Mouse (Mus musculus) liver, embryonic 13.5 days (tissue): ENCODE measurements around the gene Uhrf2. TPM values are rescaled to one million over a fixed set of nuclear protein-coding genes. Genes with fewer than 3 reads are reported as not detected.

Experiments used
- ATAC-seq: fragments of 200-750 bp; cut with Nextera tagmentation; 2 replicates; pipeline ENCODE4 v1.8.0; 2017; ENCODE audit warnings: low read depth, mild to moderate bottlenecking, moderate number of reproducible peaks, moderate library complexity
- DNase-seq: peaks from one replicate; pipeline ENCODE4 v3.0.0; 2022
- H3K27ac ChIP-seq: fragments of 300-500 bp; sonication (generic); 2 replicates; pipeline ENCODE4 v1.5.1; 2015; ENCODE audit warnings: moderate library complexity, mild to moderate bottlenecking, inconsistent platforms
- H3K27me3 ChIP-seq: fragments of 300-500 bp; sonication (generic); 2 replicates; pipeline ENCODE4 v1.6.1; 2015; ENCODE audit warnings: mild to moderate bottlenecking, inconsistent platforms
- H3K36me3 ChIP-seq: fragments of 300-500 bp; sonication (generic); 2 replicates; pipeline ENCODE4 v1.6.1; 2015; ENCODE audit warnings: mild to moderate bottlenecking, inconsistent platforms
- H3K4me1 ChIP-seq: fragments of 300-500 bp; sonication (generic); replicated peaks from 2 replicates; pipeline ENCODE4 v1.6.1; 2015; ENCODE audit warnings: inconsistent platforms
- H3K4me2 ChIP-seq: fragments of 300-500 bp; sonication (generic); 2 replicates; pipeline ENCODE4 v1.6.1; 2015; ENCODE audit warnings: inconsistent platforms, mild to moderate bottlenecking, moderate library complexity
- H3K4me3 ChIP-seq: fragments of 300-500 bp; sonication (generic); replicated peaks from 2 replicates; pipeline ENCODE4 v1.5.1; 2015; ENCODE audit warnings: mild to moderate bottlenecking, inconsistent platforms
- H3K9ac ChIP-seq: fragments of 300-500 bp; sonication (generic); 2 replicates; pipeline ENCODE4 v1.6.1; 2015; ENCODE audit warnings: mild to moderate bottlenecking, inconsistent platforms
- H3K9me3 ChIP-seq: fragments of 300-500 bp; sonication (generic); replicated peaks from 2 replicates; pipeline ENCODE4 v1.6.1; 2016; ENCODE audit warnings: inconsistent platforms
- WGBS: fragments of 180-500 bp; shearing (Covaris S2); methylation state at CpG from one replicate; pipeline ENCODE4 v1.1.7; 2015; ENCODE audit not compliant: insufficient replicate concordance; 5-methylcytosine and 5-hydroxymethylcytosine counted together
- polyA plus RNA-seq: library from polyadenylated mRNA; unstranded; fragments of >200 nt; fragmentation: Nextera tagmentation; extraction: Ambion mirVana; gene quantifications from 2 replicates; pipeline ENCODE4 v1.2.1, GENCODE M21; 2015

Uhrf2 gene
- polyA plus RNA-seq, 1 experiment from 2014 or later = 31.3 TPM

DNA sequence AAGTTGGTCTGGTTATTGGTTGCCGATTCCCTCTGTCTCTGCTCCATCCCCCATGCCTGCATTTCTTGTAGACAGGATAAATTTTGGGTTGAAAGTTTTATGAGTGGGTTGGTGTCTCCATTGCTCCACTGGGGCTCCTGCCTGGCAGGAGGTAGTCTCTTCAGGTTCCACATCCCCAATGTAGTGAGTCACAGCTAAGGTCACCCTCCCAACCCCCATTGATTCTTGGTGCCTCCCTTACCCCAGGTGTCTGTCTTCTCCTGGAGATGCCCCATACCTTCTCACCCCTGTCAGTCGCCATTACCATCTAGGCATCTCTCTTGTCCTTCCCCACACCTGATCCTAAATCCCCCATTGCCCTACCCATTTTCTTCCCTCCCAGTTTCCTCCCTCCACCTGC lies 23.9 kb downstream of the Uhrf2 start:
- H3K36me3 ChIP-seq = 0 out of 2 replicates have a peak, but pooled peaks cover 2% of the 10 kb centered on the region
- no peak overlapping the region for H3K4me2 ChIP-seq
- no peak for ATAC-seq
- no peak overlapping the region for H3K27ac ChIP-seq
- H3K4me1 ChIP-seq = peaks cover 43% of the 10 kb centered on the region
- no peak for DNase-seq
- no peaks in the 10 kb centered on the region for H3K27me3 ChIP-seq
- no peak overlapping the region for H3K4me3 ChIP-seq
- 79% methylated on average over 2 of the region's 2 CpGs for WGBS
- H3K9ac ChIP-seq = no peak overlapping the region
- H3K9me3 ChIP-seq = no peaks in the 10 kb centered on the region

DNA sequence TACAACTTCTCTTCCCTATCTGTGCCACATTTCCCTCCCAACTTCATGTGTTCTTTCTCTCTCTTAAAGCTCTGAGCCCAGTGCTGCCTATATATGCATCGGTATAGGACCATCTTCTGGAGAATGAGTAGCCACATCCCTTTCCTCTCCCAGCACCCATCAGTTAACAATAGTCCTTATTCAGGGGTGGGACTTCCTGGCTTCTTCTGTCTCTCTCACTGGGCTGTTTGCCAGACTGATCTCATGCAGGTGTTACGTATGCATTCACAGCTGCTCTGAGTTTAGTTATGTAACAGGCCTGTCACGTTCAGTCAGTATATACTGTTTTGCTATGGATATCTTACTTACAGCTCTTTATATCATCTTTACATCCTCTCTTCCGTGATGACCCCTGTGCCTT lies 35.5 kb downstream of the Uhrf2 start:
- no peak for DNase-seq
- H3K36me3 ChIP-seq = peaks cover 8% of the 10 kb centered on the region
- H3K4me1 ChIP-seq = peaks cover 6% of the 10 kb centered on the region; the same call in 1 of the 2 replicates
- ATAC-seq = no peak
- H3K4me3 ChIP-seq = no peak overlapping the region
- WGBS = 67% methylated on average over 4 of the region's 4 CpGs
- H3K9me3 ChIP-seq = no peaks in the 10 kb centered on the region
- H3K27ac ChIP-seq = no peak overlapping the region
- H3K27me3 ChIP-seq = no peaks in the 10 kb centered on the region
- H3K9ac ChIP-seq = no peak overlapping the region
- H3K4me2 ChIP-seq = no peak overlapping the region

DNA sequence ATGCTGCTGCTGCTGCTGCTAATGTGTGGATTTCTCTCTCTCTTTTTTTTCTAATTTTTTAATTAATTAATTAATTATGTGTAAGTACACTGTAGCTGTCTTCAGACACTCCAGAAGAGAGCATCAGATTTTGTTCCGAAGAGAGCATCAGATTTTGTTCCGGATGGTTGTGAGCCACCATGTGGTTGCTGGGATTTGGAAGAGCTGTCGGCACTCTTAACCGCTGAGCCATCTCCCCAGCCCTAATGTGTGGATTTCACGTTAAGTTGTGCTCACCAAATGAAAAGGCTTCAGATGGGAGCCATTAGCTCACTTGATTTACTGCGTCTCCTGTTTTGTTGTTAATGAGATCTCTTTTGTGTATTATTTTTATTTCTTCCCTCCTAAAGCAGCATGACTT lies 59.9 kb downstream of the Uhrf2 start:
- DNase-seq (no peak), ATAC-seq (no peak)
- Histone ChIP-seq H3K9ac (no peak overlapping the region), H3K4me1 (no peaks in the 10 kb centered on the region), H3K4me3 (no peak overlapping the region), H3K27ac (no peak overlapping the region), H3K36me3 (peaks cover 85% of the 10 kb centered on the region), H3K4me2 (no peak overlapping the region), H3K27me3 (no peaks in the 10 kb centered on the region), H3K9me3 (no peaks in the 10 kb centered on the region)
- 86% methylated on average over 6 of the region's 6 CpGs for WGBS

DNA sequence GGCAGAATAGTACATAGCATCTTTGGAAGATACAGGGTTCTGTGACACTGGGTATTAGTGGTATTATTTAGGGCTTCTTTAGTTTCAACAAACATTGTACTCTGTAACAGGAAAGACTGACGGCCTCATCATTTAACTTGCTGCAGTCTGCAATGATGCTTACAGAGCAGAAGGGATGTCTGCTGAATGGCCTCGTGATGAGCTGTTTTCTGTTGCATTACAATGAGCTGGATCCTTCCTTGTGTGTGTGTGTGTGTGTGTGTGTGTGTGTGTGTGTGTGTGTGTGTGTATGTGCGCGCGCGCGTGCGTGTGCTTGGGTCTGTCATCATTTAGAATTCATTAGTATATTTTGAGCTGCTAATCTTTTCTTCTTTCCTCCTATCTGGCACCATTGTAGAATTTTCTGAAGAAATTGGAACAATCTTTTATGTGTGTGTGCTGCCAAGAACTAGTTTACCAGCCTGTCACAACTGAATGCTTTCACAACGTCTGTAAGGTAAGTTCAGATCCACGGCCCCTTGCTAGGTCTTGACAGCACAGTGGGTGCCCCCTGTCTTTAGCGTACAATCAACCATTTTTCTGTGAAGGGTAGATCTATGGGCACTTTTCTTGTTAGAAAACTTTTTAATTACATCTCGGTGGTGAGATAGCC lies 61.5 kb downstream of the Uhrf2 start:
- no peaks in the 10 kb centered on the region for H3K27me3 ChIP-seq
- H3K4me2 ChIP-seq = no peak overlapping the region
- no peak overlapping the region for H3K9ac ChIP-seq
- no peaks in the 10 kb centered on the region for H3K9me3 ChIP-seq
- 90% methylated on average over 12 of the region's 12 CpGs for WGBS
- no peak for DNase-seq
- no peaks in the 10 kb centered on the region for H3K4me1 ChIP-seq
- no peak for ATAC-seq
- no peak overlapping the region for H3K27ac ChIP-seq
- H3K4me3 ChIP-seq = no peak overlapping the region
- H3K36me3 ChIP-seq = peaks cover 87% of the 10 kb centered on the region

DNA sequence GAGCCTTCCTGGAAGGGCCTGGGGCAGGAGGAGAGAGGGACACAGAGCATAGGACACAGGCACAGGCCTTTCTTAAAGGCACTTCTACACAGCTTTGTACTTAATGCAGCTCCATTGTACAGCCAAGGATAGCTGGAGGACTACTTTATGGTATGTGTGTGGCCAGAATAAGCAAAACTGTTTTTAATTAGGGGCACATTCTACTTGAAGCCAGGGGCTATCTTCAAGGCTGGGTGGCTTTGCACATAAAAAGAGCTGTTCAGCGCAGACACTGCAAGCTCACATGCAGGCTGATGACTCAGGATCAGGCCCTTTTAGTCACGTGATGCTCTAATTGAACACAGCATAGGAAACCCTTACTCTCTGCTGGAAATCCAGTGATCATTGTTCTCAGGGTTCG lies 65.9 kb downstream of the Uhrf2 start:
- no peak for DNase-seq
- Histone ChIP-seq H3K4me2 (no peak overlapping the region), H3K4me1 (no peaks in the 10 kb centered on the region), H3K4me3 (no peak overlapping the region), H3K27me3 (no peaks in the 10 kb centered on the region), H3K9me3 (peaks cover 7% of the 10 kb centered on the region; the same call in 1 of the 2 replicates), H3K27ac (no peak overlapping the region), H3K9ac (no peak overlapping the region), H3K36me3 (peaks cover 93% of the 10 kb centered on the region)
- WGBS = 81% methylated on average over 3 of the region's 3 CpGs
- ATAC-seq = no peak

DNA sequence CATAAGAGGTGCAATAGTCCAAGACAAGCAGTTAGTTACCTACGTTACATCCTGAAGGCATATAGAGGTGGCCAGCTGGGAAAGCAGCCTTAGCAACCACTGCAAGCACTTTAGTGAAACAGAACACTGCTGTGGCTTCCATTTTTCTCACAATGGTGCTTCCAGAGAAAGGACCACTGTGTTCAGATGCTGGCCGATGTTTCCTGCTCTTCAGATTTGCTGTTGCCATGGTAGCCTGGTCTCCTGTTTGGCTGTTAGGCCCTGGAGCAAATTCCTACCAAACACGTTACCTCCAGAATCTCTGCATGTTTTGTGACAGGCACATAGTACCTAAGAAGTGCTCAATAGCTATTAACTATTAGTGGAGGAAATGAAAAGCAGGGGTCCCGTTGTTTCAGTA lies 66.7 kb downstream of the Uhrf2 start:
- no peaks in the 10 kb centered on the region for H3K4me1 ChIP-seq
- no peak overlapping the region for H3K9ac ChIP-seq
- no peaks in the 10 kb centered on the region for H3K27me3 ChIP-seq
- H3K9me3 ChIP-seq = peaks cover 7% of the 10 kb centered on the region; the same call in 1 of the 2 replicates
- H3K27ac ChIP-seq = no peak overlapping the region
- H3K36me3 ChIP-seq = peaks cover 84% of the 10 kb centered on the region
- no peak overlapping the region for H3K4me2 ChIP-seq
- no peak for ATAC-seq
- no peak for DNase-seq
- WGBS = 85% methylated on average over 4 of the region's 4 CpGs
- H3K4me3 ChIP-seq = no peak overlapping the region

DNA sequence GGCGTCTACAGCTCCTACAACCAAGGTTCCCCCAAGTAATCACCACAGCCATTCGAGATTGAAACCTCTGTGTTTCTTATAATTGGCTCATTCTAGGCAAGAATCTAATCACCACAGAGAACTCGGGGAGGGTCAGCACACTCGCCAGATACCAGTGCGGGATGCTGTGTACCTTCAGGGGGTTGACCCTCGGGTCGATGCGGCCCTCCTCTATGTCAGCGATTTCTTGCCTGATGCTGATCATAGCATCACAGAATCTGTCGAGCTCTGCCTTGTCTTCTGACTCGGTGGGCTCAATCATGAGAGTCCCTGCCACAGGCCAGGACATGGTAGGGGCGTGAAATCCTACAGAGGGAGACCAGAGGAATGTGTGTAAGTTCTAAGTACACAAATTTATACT lies 70.3 kb downstream of the Uhrf2 start:
- Histone ChIP-seq H3K4me3 (no peak overlapping the region), H3K27me3 (no peaks in the 10 kb centered on the region), H3K4me2 (no peak overlapping the region), H3K36me3 (peaks cover 52% of the 10 kb centered on the region), H3K9me3 (peaks cover 7% of the 10 kb centered on the region; the same call in 1 of the 2 replicates), H3K9ac (no peak overlapping the region), H3K27ac (no peak overlapping the region), H3K4me1 (no peaks in the 10 kb centered on the region)
- no peak for DNase-seq
- no peak for ATAC-seq
- 81% methylated on average over 12 of the region's 12 CpGs for WGBS

DNA sequence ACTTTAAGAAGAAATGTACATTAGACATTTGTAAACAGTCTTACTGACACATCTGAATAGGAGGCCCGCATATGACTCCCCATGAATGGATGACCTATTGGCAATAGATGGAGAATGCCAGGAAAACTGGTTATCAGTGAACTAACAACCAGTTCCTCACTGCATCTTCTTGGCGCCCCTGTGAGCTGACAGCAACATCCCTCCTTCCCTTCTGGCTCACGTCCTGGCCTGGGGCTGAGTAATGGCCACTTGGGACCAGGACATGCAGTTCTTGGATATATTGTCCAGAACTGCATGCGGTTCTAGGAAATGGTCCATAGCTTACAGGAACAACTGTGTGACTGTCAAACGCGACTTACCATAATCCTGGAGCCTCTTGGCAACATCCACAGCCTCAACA lies 72.3 kb downstream of the Uhrf2 start:
- 0 out of 2 replicates have a peak, but pooled peaks cover 5% of the 10 kb centered on the region for H3K4me1 ChIP-seq
- peaks cover 32% of the 10 kb centered on the region for H3K36me3 ChIP-seq
- 71% methylated on average over 6 of the region's 6 CpGs for WGBS
- no peaks in the 10 kb centered on the region for H3K27me3 ChIP-seq
- no peak overlapping the region for H3K4me3 ChIP-seq
- H3K9me3 ChIP-seq = peaks cover 7% of the 10 kb centered on the region; the same call in 1 of the 2 replicates
- H3K27ac ChIP-seq = no peak overlapping the region
- no peak overlapping the region for H3K9ac ChIP-seq
- H3K4me2 ChIP-seq = no peak overlapping the region
- DNase-seq = no peak
- ATAC-seq = no peak

DNA sequence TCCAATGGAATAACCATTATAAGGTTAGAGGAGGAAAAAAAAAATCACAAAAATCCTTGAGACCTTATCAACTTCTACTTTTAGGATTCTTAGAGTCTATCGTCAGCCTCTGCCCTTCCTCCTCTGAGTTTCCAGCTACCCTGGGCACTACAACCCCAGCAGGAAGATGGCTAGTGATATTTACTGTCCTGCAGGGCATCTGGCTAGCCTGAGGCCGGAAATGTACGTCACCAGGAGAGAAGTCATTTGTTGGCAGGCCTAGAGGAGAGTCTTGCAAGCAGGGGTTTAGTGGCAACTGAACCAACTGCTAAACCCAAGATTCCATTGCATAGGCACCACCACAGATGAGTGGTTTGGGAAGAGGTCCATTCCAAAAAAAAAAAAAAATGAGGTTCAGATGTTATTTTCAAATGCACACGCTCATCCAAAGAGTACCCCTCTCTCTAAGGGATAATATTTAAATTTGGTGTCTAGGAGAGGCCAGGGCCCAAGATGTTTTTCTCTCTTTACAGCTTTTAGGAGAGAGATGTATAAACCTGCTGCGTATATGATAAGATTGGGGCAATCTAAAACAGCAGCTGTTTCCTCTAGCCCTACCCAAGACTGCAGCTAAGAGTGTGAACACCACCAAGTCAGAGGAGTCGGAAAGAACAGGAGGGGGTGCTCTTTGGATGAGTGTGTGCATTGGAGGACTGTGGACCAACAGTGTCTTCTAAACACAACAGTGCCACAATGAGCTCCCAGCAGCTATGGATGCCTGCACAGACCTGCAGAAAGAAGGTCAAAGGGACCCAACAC lies 74.9 kb downstream of the Uhrf2 start:
- DNase-seq = no peak
- Histone ChIP-seq H3K4me1 (0 out of 2 replicates have a peak, but pooled peaks cover 5% of the 10 kb centered on the region), H3K4me3 (no peak overlapping the region), H3K9me3 (no peaks in the 10 kb centered on the region), H3K36me3 (peaks cover 5% of the 10 kb centered on the region), H3K27ac (no peak overlapping the region), H3K9ac (no peak overlapping the region), H3K4me2 (no peak overlapping the region), H3K27me3 (no peaks in the 10 kb centered on the region)
- ATAC-seq = no peak
- 49% methylated on average over 6 of the region's 6 CpGs for WGBS

DNA sequence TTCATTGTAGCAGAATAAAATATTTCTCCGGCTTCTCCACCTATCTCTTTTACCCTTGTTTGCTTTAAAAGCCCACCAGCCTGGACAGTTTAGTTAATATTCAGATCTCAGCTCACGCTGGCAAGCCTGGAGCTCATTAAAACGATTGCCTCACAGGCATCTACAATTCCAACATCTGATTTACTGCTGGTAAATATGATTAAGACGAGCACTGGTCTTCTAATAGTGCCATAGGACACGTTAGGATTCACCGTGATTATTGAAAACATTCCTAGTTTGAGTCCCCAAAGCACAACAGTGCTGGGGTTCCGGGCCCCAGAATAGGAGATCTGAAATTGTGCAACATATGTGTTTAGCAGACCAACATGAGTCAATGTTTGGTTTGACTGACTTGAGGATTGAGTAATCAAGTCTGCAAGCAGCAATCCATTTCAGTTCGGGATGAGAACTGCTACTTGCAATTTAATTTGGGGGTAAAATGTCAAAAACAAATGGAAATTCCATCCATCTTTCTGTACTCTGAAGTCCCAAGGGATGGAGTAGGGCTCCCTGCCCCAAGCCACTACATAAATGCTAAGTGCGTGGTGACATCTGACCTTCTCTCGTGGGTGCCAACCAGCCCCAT lies 77.0 kb downstream of the Uhrf2 start:
- no peak for DNase-seq
- 62% methylated on average over 10 of the region's 10 CpGs for WGBS

DNA sequence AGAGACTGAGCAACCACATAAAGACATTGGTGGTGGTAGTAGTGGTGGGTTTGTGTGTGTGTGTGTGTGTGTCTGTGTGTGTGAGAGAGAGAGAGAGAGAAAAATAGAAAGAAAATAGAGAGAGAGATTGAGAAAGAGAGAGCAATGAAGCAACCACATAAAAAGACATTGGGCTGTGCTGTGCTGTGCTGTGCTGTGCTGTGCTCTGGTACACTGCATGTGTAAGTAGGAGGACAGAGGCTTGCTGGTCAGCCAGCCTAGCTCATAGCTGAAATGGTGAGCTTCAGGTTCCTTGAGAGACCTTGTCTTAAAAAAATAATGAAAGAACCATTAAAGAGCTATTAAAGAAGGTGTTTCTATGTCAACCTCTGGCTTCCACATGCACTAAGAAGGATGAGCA lies 78.3 kb downstream of the Uhrf2 start:
- no peak for DNase-seq
- H3K9me3 ChIP-seq = no peaks in the 10 kb centered on the region
- H3K9ac ChIP-seq = no peak overlapping the region
- 0 out of 2 replicates have a peak, but pooled peaks cover 5% of the 10 kb centered on the region for H3K4me1 ChIP-seq
- no peak overlapping the region for H3K27ac ChIP-seq
- H3K27me3 ChIP-seq = no peaks in the 10 kb centered on the region
- no peaks in the 10 kb centered on the region for H3K36me3 ChIP-seq
- no peak for ATAC-seq
- H3K4me2 ChIP-seq = no peak overlapping the region
- no peak overlapping the region for H3K4me3 ChIP-seq

More for the DNA sequence above, 77.0 kb downstream of the Uhrf2 start:
- H3K9ac ChIP-seq = no peak overlapping the region
- H3K9me3 ChIP-seq = no peaks in the 10 kb centered on the region
- no peak for ATAC-seq
- H3K4me3 ChIP-seq = no peak overlapping the region
- 0 out of 2 replicates have a peak, but pooled peaks cover 5% of the 10 kb centered on the region for H3K4me1 ChIP-seq
- no peaks in the 10 kb centered on the region for H3K36me3 ChIP-seq
- H3K27me3 ChIP-seq = no peaks in the 10 kb centered on the region
- no peak overlapping the region for H3K27ac ChIP-seq
- H3K4me2 ChIP-seq = no peak overlapping the region
